ENCODE assay signal across 19 mouse cellular contexts in the genomic region with DNA sequence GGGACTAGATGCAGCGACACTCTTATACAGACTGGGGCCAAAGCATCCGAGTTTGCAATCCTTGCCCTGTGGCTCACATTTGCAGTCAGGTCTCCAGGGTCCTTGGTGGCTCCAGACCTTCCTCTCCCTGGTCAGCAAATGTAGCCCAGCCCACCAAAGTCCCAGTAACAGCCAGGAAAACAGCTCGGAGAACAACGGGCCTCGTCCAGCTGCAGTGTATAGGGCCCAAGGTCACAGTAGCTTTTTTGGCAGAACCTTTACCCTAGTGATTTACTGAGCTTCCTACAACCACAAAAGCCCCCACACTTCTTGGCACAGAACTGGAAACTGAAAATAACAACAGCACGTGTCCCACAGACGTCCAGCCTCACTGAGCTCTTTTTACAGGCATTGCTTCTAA. TPM values are rescaled to one million over a fixed set of nuclear protein-coding genes. Genes with fewer than 3 reads are reported as not detected.
DNase-seq lines count a peak whose midpoint lies in the region; ATAC-seq and TF ChIP-seq lines count a peak whose summit lies in the region.
"Had no signal": no experiment of that assay in that cellular context is flagged by ENCODE, and none has a peak within 500 bp of the region (broad histone marks: within the 10 kb centered on the region; RNA-seq: fewer than 3 reads in every experiment).

No protein-coding gene starts in this region.

- peak overlapping the region; percentile 79 for H3K27ac ChIP-seq in gastrocnemius, adult 2 months
- no peak overlapping the region for H3K27ac ChIP-seq in heart, embryonic 15.5 days
- H3K27ac ChIP-seq: embryonic facial prominence, embryonic 13.5 days; hindbrain, embryonic 10.5 days; liver, embryonic 14.5 days; neural tube, embryonic 15.5 days had no signal

- TF ChIP-seq CTCF in gastrocnemius, adult 2 months (IDR thresholded peaks at IDR 0.05), result no peak

- no peaks in the 10 kb centered on the region for H3K9me3 ChIP-seq in heart, embryonic 15.5 days (replicated peaks)
- H3K9me3 ChIP-seq: embryonic facial prominence, embryonic 13.5 days; hindbrain, embryonic 10.5 days; neural tube, embryonic 15.5 days had no signal

- ATAC-seq in heart, embryonic 15.5 days (replicated peaks; ENCODE audit: insufficient number of reproducible peaks, insufficient read depth, low FRiP score, low read depth), result peak; percentile 66
- ATAC-seq: forebrain, embryonic 14.5 days; midbrain, embryonic 16.5 days had no signal

- H3K4me1 ChIP-seq in heart, embryonic 15.5 days (replicated peaks), result peaks cover 4% of the 10 kb centered on the region
- H3K4me1 ChIP-seq: embryonic facial prominence, embryonic 13.5 days; hindbrain, embryonic 10.5 days; neural tube, embryonic 15.5 days had no signal

- 40% methylated on average over 7 of the region's 7 CpGs for WGBS in heart, embryonic 15.5 days

- intact Hi-C loops in gastrocnemius, adult 2 months (cut with DNase I), result no loop called here

- H3K9ac ChIP-seq in heart, embryonic 15.5 days, result no peak overlapping the region
- H3K9ac ChIP-seq: embryonic facial prominence, embryonic 13.5 days; liver, embryonic 14.5 days; neural tube, embryonic 15.5 days had no signal

- H3K36me3 ChIP-seq in heart, embryonic 15.5 days, result no peaks in the 10 kb centered on the region
- H3K36me3 ChIP-seq: embryonic facial prominence, embryonic 13.5 days; hindbrain, embryonic 10.5 days; neural tube, embryonic 15.5 days had no signal

- H3K4me2 ChIP-seq in heart, embryonic 15.5 days, result no peak overlapping the region
- H3K4me2 ChIP-seq: embryonic facial prominence, embryonic 13.5 days; neural tube, embryonic 15.5 days had no signal

- H3K27me3 ChIP-seq in heart, embryonic 15.5 days, result no peaks in the 10 kb centered on the region
- H3K27me3 ChIP-seq: embryonic facial prominence, embryonic 13.5 days; neural tube, embryonic 15.5 days had no signal

- H3K4me3 ChIP-seq in gastrocnemius, adult 2 months, result peak overlapping the region; percentile 43
- no peak overlapping the region for H3K4me3 ChIP-seq in heart, embryonic 15.5 days
- H3K4me3 ChIP-seq: embryonic facial prominence, embryonic 13.5 days; hindbrain, embryonic 10.5 days; neural tube, embryonic 15.5 days had no signal

- DNase-seq in gastrocnemius, adult 2 months, result no peak
- no peak for DNase-seq in gastrocnemius, adult 8-10 months (ENCODE audit: low spot score in 2 of 2)
- peak; percentile 51 to 64 for DNase-seq in kidney, postnatal 4 days
- no peak for DNase-seq in kidney, postnatal 25 days
- DNase-seq in NIH3T3 (ENCODE audit: low read depth) (peak; percentile 23), MN1 (ENCODE audit: low spot score) (no peak)
- no peak for DNase-seq in embryo, embryonic 10.5 days (ENCODE audit: low spot score)
- DNase-seq: B cell, adult 2 months; cerebellum, adult 9-11 months; thymus, adult 18-20 months had no signal

RNA-seq across cellular contexts. Expression of a gene that starts 7.0 kb away (rescaled TPM):
- 10 to 100 TPM in 1 of 2 experiments, 1 to 10 TPM in 1; 9.3 to 11.2 TPM for total RNA-seq in gastrocnemius, adult 2 months (2021)
- total RNA-seq in gastrocnemius, adult 8-10 months (2022), result 1 to 10 TPM; 5.4 to 9.4 (median 7.2) TPM
- 0.44 and 0.87 TPM in 2 replicates for polyA plus RNA-seq in heart, embryonic 15.5 days (2015; fragmentation: Nextera tagmentation; extraction: Ambion mirVana)
- total RNA-seq: left cerebral cortex, adult 8-10 months; MEL had no signal
- polyA plus RNA-seq: forebrain, embryonic 14.5 days; hindbrain, embryonic 10.5 days; midbrain, embryonic 16.5 days; neural tube, embryonic 15.5 days had no signal

RNA-seq across cellular contexts. Expression of a gene that starts 57.0 kb away (rescaled TPM):
- total RNA-seq in gastrocnemius, adult 2 months (2021), result not detected
- total RNA-seq in gastrocnemius, adult 8-10 months (2022), result not detected
- 0.49 and 3.1 TPM in 2 replicates for polyA plus RNA-seq in heart, embryonic 15.5 days (2015; fragmentation: Nextera tagmentation; extraction: Ambion mirVana)
- total RNA-seq: left cerebral cortex, adult 8-10 months had no signal
- polyA plus RNA-seq: forebrain, embryonic 14.5 days; neural tube, embryonic 15.5 days had no signal

Comparison
In these comparisons a context has a peak if more than half of its experiments do, and no peak if none do; other contexts are left out.
1. DNase-seq: peak in kidney, postnatal 4 days (2 of 2) and NIH3T3 (single experiment); none in gastrocnemius, adult 2 months (single experiment), gastrocnemius, adult 8-10 months (0 of 2), kidney, postnatal 25 days (0 of 2), MN1 (single experiment) and embryo, embryonic 10.5 days (single experiment).